Mouse (Mus musculus): ENCODE measurements around the gene Polr2b.

DNA sequence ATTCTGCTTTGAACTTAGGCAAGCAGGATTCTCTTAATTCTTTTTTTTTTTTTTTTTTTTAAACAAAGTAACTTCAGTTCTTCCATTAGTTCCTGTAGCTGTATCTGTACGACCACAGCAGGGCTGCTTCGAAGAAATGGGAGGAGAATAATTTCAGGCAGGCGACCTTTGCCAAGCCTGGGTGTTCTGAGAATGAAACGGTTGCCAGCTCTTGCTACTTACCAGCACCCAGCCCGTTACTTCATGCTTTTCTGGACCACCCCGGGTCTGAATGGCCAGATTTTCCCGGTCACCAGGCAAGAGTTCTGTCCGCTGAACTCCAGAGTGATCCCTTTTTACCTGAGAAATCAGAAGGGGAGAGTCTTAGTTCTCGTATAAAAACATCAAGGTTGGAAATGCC is 41.7 kb downstream of the Polr2b start:
- TF ChIP-seq CTCF (conservative IDR thresholded peaks at IDR 0.05; ENCODE audit: insufficient read depth, insufficient read length, low read depth, low read length), result no peak
- TF ChIP-seq POLR2A (IDR thresholded peaks at IDR 0.05; ENCODE audit: low read depth, low read length), result no peak

Measured in kidney, adult 2 months (tissue).